Mouse (Mus musculus): ENCODE measurements around the gene Adipor2.

- TF ChIP-seq POLR2A (IDR thresholded peaks at IDR 0.05; ENCODE audit: low read depth, low read length) (no peak), CTCF (IDR thresholded peaks at IDR 0.05; ENCODE audit: extremely low read depth, insufficient read depth, insufficient read length, insufficient replicate concordance) (no peak)
These were observed 85.4 kb downstream of the Adipor2 start for GRCm38 (mm10) chr6:119332111-119332510.

Data from spleen, adult 2 months (tissue).